Mouse (Mus musculus) adrenal gland, postnatal 36 days (tissue): ENCODE data around the gene Cfap97d2. TPM values are rescaled to one million over a fixed set of nuclear protein-coding genes. Genes with fewer than 3 reads are reported as not detected.
A peak's percentile ranks its signal among the peaks of the same experiment; 100 is the strongest.

Source experiments
- DNase-seq, 2 experiments: peaks; one replicate each; pipeline ENCODE4 v3.0.0; 2021; ENCODE audit warnings: mixed read lengths in 1 of 2
- total RNA-seq, 2 experiments: library from RNA; stranded (reverse); gene quantifications; 2 replicates each; pipeline ENCODE4 v1.2.3; 2021

Cfap97d2 gene
- total RNA-seq, 2 experiments from 2014 or later = 0.20 TPM; not detected in 1

GRCm38 (mm10) chr8:13687101-13687717 lies 18.5 kb upstream of the Cfap97d2 start:
- DNase-seq = no peak

- no peak for DNase-seq
These were observed 17.7 kb upstream of the Cfap97d2 start for GRCm38 (mm10) chr8:13687941-13688340.

- peak; percentile 57 to 68 for DNase-seq
These were observed 17.2 kb upstream of the Cfap97d2 start for GRCm38 (mm10) chr8:13688461-13688860.

- no peak for DNase-seq
These were observed 16.4 kb upstream of the Cfap97d2 start for GRCm38 (mm10) chr8:13689331-13689730.

GRCm38 (mm10) chr8:13692302-13693066 lies 13.2 kb upstream of the Cfap97d2 start:
- DNase-seq = no peak

- DNase-seq = no peak
These were observed 11.0 kb upstream of the Cfap97d2 start for GRCm38 (mm10) chr8:13694735-13695134.

GRCm38 (mm10) chr8:13695203-13695867 lies 10.4 kb upstream of the Cfap97d2 start:
- DNase-seq = no peak

- peak; percentile 33 to 37 for DNase-seq
These were observed 9.5 kb upstream of the Cfap97d2 start for GRCm38 (mm10) chr8:13696157-13696556.

GRCm38 (mm10) chr8:13697196-13697595 lies 8.5 kb upstream of the Cfap97d2 start:
- no peak for DNase-seq

GRCm38 (mm10) chr8:13697681-13698080 lies 8.0 kb upstream of the Cfap97d2 start:
- DNase-seq = no peak

- DNase-seq = no peak
These were observed 7.4 kb upstream of the Cfap97d2 start for GRCm38 (mm10) chr8:13698281-13698680.

- no peak for DNase-seq
These were observed 6.3 kb upstream of the Cfap97d2 start for GRCm38 (mm10) chr8:13699323-13699949.

- DNase-seq = no peak
These were observed 2.9 kb upstream of the Cfap97d2 start for GRCm38 (mm10) chr8:13702755-13703154.

GRCm38 (mm10) chr8:13703756-13704155 lies 1.9 kb upstream of the Cfap97d2 start:
- no peak for DNase-seq

- DNase-seq = no peak
These were observed 1.4 kb upstream of the Cfap97d2 start for GRCm38 (mm10) chr8:13704301-13704700.

- no peak for DNase-seq
These were observed 1.2 kb downstream of the Cfap97d2 start for GRCm38 (mm10) chr8:13706918-13707317.

GRCm38 (mm10) chr8:13708514-13708913 lies 2.8 kb downstream of the Cfap97d2 start:
- no peak for DNase-seq

GRCm38 (mm10) chr8:13718980-13719379 lies 13.3 kb downstream of the Cfap97d2 start:
- DNase-seq = no peak

- peak; percentile 45 to 73 for DNase-seq
These were observed 20.0 kb downstream of the Cfap97d2 start for GRCm38 (mm10) chr8:13725722-13726121.

- peak in 1 of 2 experiments; percentile 13 for DNase-seq
These were observed 21.9 kb downstream of the Cfap97d2 start for GRCm38 (mm10) chr8:13727469-13728094.

GRCm38 (mm10) chr8:13740323-13740770 lies 34.7 kb downstream of the Cfap97d2 start:
- DNase-seq = peak; percentile 16 to 25
